In genomic region chr13:102036001-102036400, GRCm38 (mm10) we compare ENCODE assay signal across 22 mouse cellular contexts.
DNase-seq lines count a peak whose midpoint lies in the region; ATAC-seq lines count a peak whose summit lies in the region.
"Had no signal": no experiment of that assay in that cellular context is flagged by ENCODE, and none has a peak within 500 bp of the region (broad histone marks: within the 10 kb centered on the region; RNA-seq: fewer than 3 reads in every experiment).

No protein-coding gene starts in this region.

- no peak overlapping the region for H3K4me3 ChIP-seq in heart, embryonic 12.5 days
- no peak overlapping the region for H3K4me3 ChIP-seq in kidney, embryonic 14.5 days (ENCODE audit: low read length)
- no peak overlapping the region for H3K4me3 ChIP-seq in heart, embryonic 16.5 days (ENCODE audit: low read length)
- no peak overlapping the region for H3K4me3 ChIP-seq in hindbrain, embryonic 12.5 days
- H3K4me3 ChIP-seq: hindbrain, embryonic 13.5 days; intestine, embryonic 15.5 days; layer of hippocampus, adult 2 months; midbrain, embryonic 13.5 days had no signal

- DNase-seq in heart, adult 18-20 months, result peak; percentile 70 to 73
- DNase-seq in kidney, postnatal 10 days, result peak; percentile 7
- peak; percentile 82 for DNase-seq in Muller cell, postnatal 12 days (ENCODE audit: inconsistent ontology term)
- DNase-seq in thymus, postnatal 10 days (ENCODE audit: low spot score in 2 of 2), result no peak
- DNase-seq: adrenal gland, postnatal 25 days; cerebellum, adult 11-12 months; cerebellum, postnatal 14 days; embryo, embryonic 11 days; lung, postnatal 14 days; right cerebral cortex, postnatal 4 days; thymus, postnatal 14 days had no signal

- H3K4me2 ChIP-seq in heart, embryonic 12.5 days, result no peak overlapping the region
- H3K4me2 ChIP-seq in kidney, embryonic 14.5 days (replicated peaks; ENCODE audit: low read depth, low read length), result no peak overlapping the region
- H3K4me2 ChIP-seq in heart, embryonic 16.5 days (ENCODE audit: low read depth, low read length), result peak overlapping the region; percentile 1; the same call in 1 of the 2 replicates
- H3K4me2 ChIP-seq in hindbrain, embryonic 12.5 days (replicated peaks), result no peak overlapping the region
- H3K4me2 ChIP-seq: hindbrain, embryonic 13.5 days; intestine, embryonic 15.5 days; liver, embryonic 11.5 days; midbrain, embryonic 13.5 days had no signal

- no peak for ATAC-seq in heart, embryonic 12.5 days (ENCODE audit: insufficient number of reproducible peaks, low FRiP score)
- ATAC-seq in kidney, embryonic 14.5 days (ENCODE audit: low FRiP score, low TSS enrichment), result no peak
- peak; percentile 58; the same call in 1 of the 2 replicates for ATAC-seq in heart, embryonic 16.5 days (replicated peaks; ENCODE audit: extremely low read depth, insufficient read depth, low FRiP score)
- no peak for ATAC-seq in hindbrain, embryonic 12.5 days (ENCODE audit: low FRiP score)
- ATAC-seq: forebrain, embryonic 16.5 days; midbrain, embryonic 13.5 days had no signal

- H3K9me3 ChIP-seq in heart, embryonic 12.5 days (replicated peaks), result no peaks in the 10 kb centered on the region
- no peaks in the 10 kb centered on the region for H3K9me3 ChIP-seq in kidney, embryonic 14.5 days (ENCODE audit: control insufficient read depth, low read length)
- no peaks in the 10 kb centered on the region for H3K9me3 ChIP-seq in heart, embryonic 16.5 days (replicated peaks; ENCODE audit: control insufficient read depth, low read length)
- H3K9me3 ChIP-seq in hindbrain, embryonic 12.5 days (replicated peaks), result no peaks in the 10 kb centered on the region
- H3K9me3 ChIP-seq: hindbrain, embryonic 13.5 days; intestine, embryonic 15.5 days; midbrain, embryonic 13.5 days had no signal

- H3K9ac ChIP-seq in heart, embryonic 12.5 days, result no peak overlapping the region
- H3K9ac ChIP-seq in kidney, embryonic 14.5 days (ENCODE audit: low read depth, low read length), result no peak overlapping the region
- H3K9ac ChIP-seq in heart, embryonic 16.5 days (ENCODE audit: low read length), result no peak overlapping the region
- no peak overlapping the region for H3K9ac ChIP-seq in hindbrain, embryonic 12.5 days
- H3K9ac ChIP-seq: hindbrain, embryonic 13.5 days; intestine, embryonic 15.5 days; midbrain, embryonic 13.5 days had no signal

- H3K27me3 ChIP-seq in heart, embryonic 12.5 days (replicated peaks), result no peaks in the 10 kb centered on the region
- no peaks in the 10 kb centered on the region for H3K27me3 ChIP-seq in kidney, embryonic 14.5 days (ENCODE audit: control insufficient read depth, insufficient read depth, low read length)
- no peaks in the 10 kb centered on the region for H3K27me3 ChIP-seq in heart, embryonic 16.5 days (ENCODE audit: control insufficient read depth, insufficient read depth, low read length)
- H3K27me3 ChIP-seq in hindbrain, embryonic 12.5 days, result no peaks in the 10 kb centered on the region
- H3K27me3 ChIP-seq: CH12.LX; hindbrain, embryonic 13.5 days; intestine, embryonic 15.5 days; midbrain, embryonic 13.5 days had no signal

- H3K27ac ChIP-seq in heart, embryonic 12.5 days (ENCODE audit: poor library complexity, severe bottlenecking), result no peak overlapping the region
- no peak overlapping the region for H3K27ac ChIP-seq in kidney, embryonic 14.5 days (ENCODE audit: low read depth, low read length)
- peak overlapping the region; percentile 54 for H3K27ac ChIP-seq in heart, embryonic 16.5 days (ENCODE audit: low read length)
- H3K27ac ChIP-seq in hindbrain, embryonic 12.5 days, result no peak overlapping the region
- H3K27ac ChIP-seq: hindbrain, embryonic 13.5 days; intestine, embryonic 15.5 days; layer of hippocampus, adult 2 months; midbrain, embryonic 13.5 days had no signal

- 46% methylated on average over 5 of the region's 5 CpGs for whole genome bisulfite sequencing in heart, embryonic 12.5 days
- 64% methylated on average over 5 of the region's 5 CpGs for WGBS in kidney, embryonic 14.5 days
- 45% methylated on average over 5 of the region's 5 CpGs for WGBS in heart, embryonic 16.5 days
- WGBS in hindbrain, embryonic 12.5 days, result 85% methylated on average over 5 of the region's 5 CpGs

- H3K4me1 ChIP-seq in heart, embryonic 12.5 days (replicated peaks), result 0 out of 2 replicates have a peak, but pooled peaks cover 4% of the 10 kb centered on the region
- H3K4me1 ChIP-seq in kidney, embryonic 14.5 days (ENCODE audit: control insufficient read depth, insufficient read depth, low read length), result no peaks in the 10 kb centered on the region
- peaks cover 9% of the 10 kb centered on the region for H3K4me1 ChIP-seq in heart, embryonic 16.5 days (ENCODE audit: control insufficient read depth, insufficient read depth, low read length)
- H3K4me1 ChIP-seq in hindbrain, embryonic 12.5 days, result no peaks in the 10 kb centered on the region
- H3K4me1 ChIP-seq: midbrain, embryonic 13.5 days had no signal

- H3K36me3 ChIP-seq in heart, embryonic 12.5 days, result no peaks in the 10 kb centered on the region
- no peaks in the 10 kb centered on the region for H3K36me3 ChIP-seq in kidney, embryonic 14.5 days (ENCODE audit: control insufficient read depth, insufficient read depth, low read length)
- H3K36me3 ChIP-seq in heart, embryonic 16.5 days (ENCODE audit: control insufficient read depth, insufficient read depth), result no peaks in the 10 kb centered on the region
- no peaks in the 10 kb centered on the region for H3K36me3 ChIP-seq in hindbrain, embryonic 12.5 days
- H3K36me3 ChIP-seq: hindbrain, embryonic 13.5 days; intestine, embryonic 15.5 days; midbrain, embryonic 13.5 days had no signal

Comparison
In these comparisons a context has a peak if more than half of its experiments do, and no peak if none do; other contexts are left out.
1. DNase-seq: peak in heart, adult 18-20 months (2 of 2), kidney, postnatal 10 days (single experiment) and Muller cell, postnatal 12 days (single experiment); none in thymus, postnatal 10 days (0 of 2).